Mouse (Mus musculus) adrenal gland, postnatal 14 days (tissue): ENCODE results near the gene Rtcb. TPM values are rescaled to one million over a fixed set of nuclear protein-coding genes. Genes with fewer than 3 reads are reported as not detected.

Experiments
- DNase-seq: peaks from one replicate; pipeline ENCODE4 v3.0.0; 2021; ENCODE audit warnings: mixed read lengths
- total RNA-seq: library from RNA; stranded (reverse); gene quantifications from 2 replicates; pipeline ENCODE4 v1.2.3, GENCODE M21; 2021

Gene Rtcb
- total RNA-seq, 1 experiment from 2014 or later = 114 TPM

- no peak for DNase-seq
Measured at GRCm38 (mm10) chr10:85948483-85949196, 9.0 kb downstream of the Rtcb start.

DNA sequence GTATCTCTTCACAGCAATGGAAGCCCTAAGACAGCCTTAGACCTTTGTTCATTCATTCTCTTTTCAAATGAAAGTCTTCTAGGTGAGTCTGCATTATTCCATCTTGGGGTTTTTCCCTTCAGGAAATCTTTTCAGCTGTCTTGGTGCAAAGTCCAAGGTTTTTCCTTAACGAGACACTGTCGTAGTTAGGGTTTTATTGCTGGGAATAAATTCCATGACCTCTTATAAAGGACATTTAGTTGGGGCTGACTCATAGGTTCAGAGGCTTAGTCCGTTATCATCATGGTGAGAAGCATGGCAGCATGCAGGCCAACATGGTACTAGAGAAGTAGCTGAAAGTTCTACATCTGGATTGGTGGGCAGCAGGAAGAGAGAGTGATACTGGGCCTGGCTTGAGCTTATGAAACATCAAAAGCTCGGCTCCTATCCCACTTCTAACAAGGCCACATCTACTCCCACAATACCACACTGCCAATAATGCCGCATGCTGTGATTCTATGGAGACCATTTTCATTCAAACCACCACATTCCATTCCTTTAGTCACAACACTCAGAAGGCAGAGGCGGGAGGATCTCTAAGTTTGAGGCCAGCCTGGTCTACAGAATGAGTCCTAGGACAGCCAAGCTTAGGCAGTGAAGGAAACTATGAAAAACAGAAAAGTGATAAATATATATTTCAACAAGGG is 21.2 kb downstream of the Rtcb start:
- no peak for DNase-seq

GRCm38 (mm10) chr10:85929962-85930361 is 27.7 kb downstream of the Rtcb start:
- no peak for DNase-seq

DNA sequence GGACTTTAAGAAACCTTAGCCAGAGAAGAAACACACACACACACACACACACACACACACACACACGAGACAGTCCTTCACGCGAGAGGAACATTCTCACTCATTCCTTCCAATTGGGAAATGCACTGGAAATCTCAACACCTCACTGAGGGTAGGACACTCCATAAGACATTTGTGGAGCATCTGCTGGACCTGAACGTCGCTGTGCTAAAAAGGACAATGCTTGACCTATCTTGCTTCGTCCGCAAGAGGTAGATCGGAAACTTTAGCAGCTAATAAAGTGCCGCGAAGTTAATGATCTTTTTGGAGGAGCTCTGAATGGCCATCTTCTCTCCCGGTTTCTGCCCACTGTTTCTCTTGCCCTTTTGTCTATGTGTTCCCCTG is 28.4 kb downstream of the Rtcb start:
- DNase-seq = no peak

GRCm38 (mm10) chr10:85928499-85929207 is 29.0 kb downstream of the Rtcb start:
- DNase-seq = peak; percentile 74

GRCm38 (mm10) chr10:85927676-85928445 is 29.8 kb downstream of the Rtcb start, which contains the start of gene Ascl4:
Gene Ascl4 (plus strand): TSS chr10:85927681.
- DNase-seq = peak; percentile 27

GRCm38 (mm10) chr10:85916498-85917309 is 40.9 kb downstream of the Rtcb start, which contains the start of gene Prdm4:
Gene Prdm4 (minus strand): TSS chr10:85917142.
- peak; percentile 99 for DNase-seq

Other genes starting within 250 kb of the Rtcb start
- gene Pwp1, start 128.3 kb downstream of the Rtcb start, total RNA-seq = 20.0 and 24.6 TPM in 2 replicates
- 14.8 and 16.2 TPM in 2 replicates for gene Prdm4, start 40.7 kb downstream of the Rtcb start, total RNA-seq
- gene Ascl4, start 30.1 kb downstream of the Rtcb start, total RNA-seq = not detected in 2 replicates
- 0.41 and 0.56 TPM in 2 replicates for gene Bpifc, start 54.1 kb upstream of the Rtcb start, total RNA-seq
- gene Fbxo7, start 64.1 kb upstream of the Rtcb start, total RNA-seq = 21.9 and 25.5 TPM in 2 replicates